Mouse (Mus musculus) heart, postnatal 10 days (tissue): ENCODE results near the gene Setd1b. TPM values are rescaled to one million over a fixed set of nuclear protein-coding genes. Genes with fewer than 3 reads are reported as not detected.

Source experiments
- DNase-seq, 2 experiments: peaks; one replicate each; pipeline ENCODE4 v3.0.0; 2021
- intact Hi-C: fragments of 180-260 bp; cut with DNase I; formaldehyde crosslinking; loops from one replicate; pipeline ENCODE4 v1.15.1; 2025
- total RNA-seq, 2 experiments: library from RNA; stranded (reverse); gene quantifications; 2 replicates each; pipeline ENCODE4 v1.2.3; 2021

Gene Setd1b
- total RNA-seq, 2 experiments from 2014 or later: 19.6 to 22.1 TPM

DNA sequence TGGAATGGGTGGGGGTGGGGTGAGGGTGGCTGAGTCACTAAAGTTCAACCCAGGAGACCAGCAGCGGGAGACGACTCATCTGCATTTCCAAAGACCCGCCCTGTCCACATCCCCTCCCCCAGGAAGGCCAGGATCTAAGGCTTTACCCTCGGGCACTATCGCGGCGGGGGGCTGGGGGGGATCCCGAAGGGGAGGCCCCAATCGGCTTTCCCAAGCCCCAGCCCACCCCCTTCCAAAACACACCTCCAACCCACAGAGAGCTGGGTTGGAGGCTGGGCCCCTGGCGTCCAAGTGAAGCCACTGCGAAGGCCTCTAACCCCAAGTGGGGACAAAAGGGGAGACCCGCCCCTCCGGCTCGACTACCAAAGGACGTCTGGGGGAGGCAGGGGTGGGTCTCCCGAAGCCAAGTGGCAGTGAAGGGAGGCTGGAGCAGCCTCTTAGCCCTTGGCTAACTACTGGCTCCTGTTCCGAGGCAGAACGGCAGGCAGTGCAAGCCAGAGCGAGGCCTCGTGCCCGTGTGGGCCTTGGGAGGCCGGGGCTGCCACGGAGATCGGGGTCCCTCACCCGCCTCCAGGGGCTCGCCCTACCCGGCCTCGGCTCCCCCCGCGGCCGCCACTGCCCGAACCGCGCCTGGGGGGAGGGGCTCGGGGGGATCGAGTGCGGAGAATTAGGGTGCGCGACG lies 3.6 kb upstream of the Setd1b start:
- intact Hi-C loops: no loop called here
- peak; percentile 88 for DNase-seq

DNA sequence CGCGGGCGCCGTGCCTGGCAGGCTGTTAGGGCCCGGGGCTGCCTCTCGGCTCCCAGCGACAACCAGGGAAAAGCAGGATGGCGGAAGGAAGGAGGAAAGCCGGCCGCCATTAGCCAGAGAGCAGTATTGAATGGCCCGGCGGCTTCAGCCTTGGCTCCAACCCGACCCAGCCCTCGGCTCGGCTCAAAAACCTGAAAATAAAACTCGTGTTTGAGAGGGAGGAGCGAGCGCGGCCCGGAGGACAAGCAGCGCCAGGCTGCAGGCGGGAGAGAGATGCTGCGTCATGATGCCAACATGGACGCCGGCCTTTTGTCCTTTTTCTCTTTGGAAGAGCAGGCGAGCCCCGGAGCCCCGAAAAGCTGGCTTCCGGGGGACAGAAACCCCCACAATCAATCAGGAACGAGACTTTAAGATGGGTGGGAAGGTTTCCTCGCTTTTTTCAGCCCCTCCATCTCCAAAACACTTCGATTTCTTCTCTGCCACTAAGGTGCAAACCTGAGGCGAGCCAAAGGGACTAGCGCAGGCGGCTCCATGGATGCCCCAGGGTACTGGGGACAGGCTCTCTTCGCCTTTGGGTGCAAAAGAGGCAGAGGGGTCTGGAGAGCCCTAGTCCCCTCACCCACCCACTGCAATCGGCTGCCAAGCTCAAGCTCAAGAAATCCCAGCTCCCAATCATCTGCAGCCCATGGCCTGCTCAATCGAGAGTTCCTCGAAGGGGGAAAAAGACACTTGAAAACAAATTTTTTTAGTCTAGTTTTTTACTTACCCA lies 2.9 kb upstream of the Setd1b start:
- intact Hi-C loops: no loop called here
- DNase-seq: peak; percentile 89 to 91

DNA sequence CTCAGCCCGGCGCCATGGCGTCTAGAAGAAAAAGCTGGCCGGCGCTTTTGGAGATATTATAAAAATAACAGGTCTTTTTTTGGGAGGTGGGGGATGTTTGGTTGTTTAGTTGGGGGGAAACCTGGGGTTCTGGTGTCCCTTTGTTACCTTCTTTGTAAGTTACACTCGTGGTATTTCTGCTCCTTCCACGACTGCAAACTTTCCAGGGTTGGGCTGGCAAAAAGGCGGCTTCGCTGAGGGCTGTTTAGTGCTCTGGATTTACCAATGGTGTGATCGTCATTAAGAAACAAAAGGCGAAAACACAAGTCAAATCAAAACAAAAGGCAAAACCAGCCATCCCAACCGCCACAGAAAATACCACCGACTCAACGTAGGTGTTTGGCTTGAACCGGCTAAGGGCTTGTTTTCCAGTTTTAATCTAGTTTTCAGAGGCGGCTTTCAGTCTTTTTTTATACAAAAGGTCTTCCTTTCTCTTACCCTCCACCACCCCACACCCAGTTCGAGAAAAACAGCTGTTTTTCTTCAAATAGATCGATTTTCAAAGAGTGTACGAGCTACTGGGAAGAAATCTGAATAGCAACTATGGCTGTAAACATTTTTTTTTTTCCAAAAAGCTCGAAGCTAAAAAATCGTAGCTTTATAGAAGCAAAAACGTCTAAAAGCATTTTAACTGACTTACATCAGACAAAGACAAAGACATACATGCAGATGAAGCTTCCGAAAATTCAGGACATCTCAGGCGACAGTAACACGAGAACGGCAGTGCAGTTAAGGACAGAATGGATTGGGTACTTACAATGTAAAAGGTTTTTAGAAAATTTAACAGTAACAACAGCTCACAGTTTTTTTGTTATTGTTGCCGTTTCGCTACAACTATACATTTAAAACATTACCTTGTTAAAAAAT lies 2.0 kb upstream of the Setd1b start:
- DNase-seq: peak; percentile 50 to 56
- intact Hi-C loops: no loop called here

- DNase-seq: peak; percentile 95 to 96
- intact Hi-C loops: no loop called here
Observed at GRCm38 (mm10) chr5:123140694-123141554, 1.1 kb upstream of the Setd1b start.

- DNase-seq: peak in 1 of 2 experiments; percentile 77
- intact Hi-C loops: no loop called here
Observed at GRCm38 (mm10) chr5:123141555-123142160, 335 bp upstream of the Setd1b start.

DNA sequence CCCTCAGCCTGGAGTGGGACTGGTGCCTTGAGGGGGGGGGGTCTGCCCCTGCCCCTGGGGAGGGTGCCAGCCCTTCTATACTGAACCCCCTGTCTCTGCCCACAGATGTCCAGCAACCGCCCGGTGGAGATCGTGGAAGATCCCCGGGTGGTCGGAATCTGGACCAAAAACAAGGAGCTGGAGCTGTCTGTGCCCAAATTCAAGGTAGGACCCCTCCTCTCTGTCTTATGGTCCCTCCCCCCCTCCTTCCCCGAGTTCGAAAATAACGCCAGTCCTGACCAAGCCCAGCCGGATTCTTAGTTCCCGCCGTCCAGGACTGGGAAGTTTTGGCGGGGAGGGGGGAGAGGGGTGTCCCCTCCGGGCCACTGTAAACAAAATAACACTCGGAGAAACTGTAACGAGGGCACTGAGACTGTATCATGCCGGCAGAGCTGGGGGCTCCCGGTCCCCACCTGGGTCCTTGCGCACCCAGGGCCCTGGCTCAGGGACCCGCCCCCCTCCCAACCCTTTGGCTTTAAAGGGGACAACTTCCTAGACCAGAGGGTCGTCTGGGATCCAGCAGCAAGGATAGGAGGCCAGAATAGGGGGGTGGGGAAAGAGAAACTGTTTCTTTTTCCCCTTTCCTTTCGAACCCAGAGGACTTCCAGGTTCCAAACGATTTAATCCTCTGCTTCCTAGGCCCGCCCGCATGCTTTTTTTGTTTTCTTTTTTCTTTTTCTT lies 1.4 kb downstream of the Setd1b start:
- intact Hi-C loops: loop anchor here (1.0 kb wide), 1 partner anchor 9 kb away; no protein-coding TSS in a partner anchor
- peak; percentile 50 to 73 for DNase-seq

DNA sequence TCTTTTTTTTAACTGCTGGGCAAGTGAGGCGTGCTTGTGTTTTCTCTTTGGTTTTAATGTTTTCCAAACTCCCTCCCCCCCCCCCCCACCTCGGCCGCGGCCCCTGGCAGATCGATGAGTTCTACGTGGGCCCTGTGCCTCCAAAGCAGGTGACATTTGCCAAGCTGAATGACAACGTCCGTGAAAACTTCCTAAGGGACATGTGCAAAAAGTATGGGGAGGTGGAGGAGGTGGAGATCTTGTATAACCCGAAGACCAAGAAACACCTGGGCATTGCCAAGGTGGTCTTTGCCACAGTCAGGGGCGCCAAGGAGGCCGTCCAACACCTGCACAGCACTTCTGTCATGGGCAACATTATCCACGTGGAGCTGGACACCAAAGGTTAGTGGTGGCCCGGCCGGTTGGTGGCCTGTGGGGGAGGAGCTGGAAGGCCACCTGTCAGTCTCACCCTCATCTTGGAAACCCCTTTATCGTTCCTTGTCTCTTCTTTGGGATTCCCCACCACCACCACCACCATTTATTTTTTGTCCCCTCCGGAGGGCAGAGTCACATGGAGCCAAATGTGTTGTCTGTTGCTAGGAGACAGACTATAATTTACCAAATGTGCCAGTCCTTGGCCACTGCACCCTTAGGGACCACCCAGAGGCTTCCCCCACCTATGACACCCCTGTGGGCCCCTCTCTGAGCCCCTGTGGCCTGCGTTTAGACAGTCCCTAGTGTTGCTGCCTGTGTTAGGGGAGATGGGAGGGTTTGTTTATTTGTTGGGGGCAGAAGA lies 2.2 kb downstream of the Setd1b start:
- intact Hi-C loops: loop anchor here (1.0 kb wide), 1 partner anchor 10 kb away; no protein-coding TSS in a partner anchor
- peak in 1 of 2 experiments; percentile 30 for DNase-seq

DNA sequence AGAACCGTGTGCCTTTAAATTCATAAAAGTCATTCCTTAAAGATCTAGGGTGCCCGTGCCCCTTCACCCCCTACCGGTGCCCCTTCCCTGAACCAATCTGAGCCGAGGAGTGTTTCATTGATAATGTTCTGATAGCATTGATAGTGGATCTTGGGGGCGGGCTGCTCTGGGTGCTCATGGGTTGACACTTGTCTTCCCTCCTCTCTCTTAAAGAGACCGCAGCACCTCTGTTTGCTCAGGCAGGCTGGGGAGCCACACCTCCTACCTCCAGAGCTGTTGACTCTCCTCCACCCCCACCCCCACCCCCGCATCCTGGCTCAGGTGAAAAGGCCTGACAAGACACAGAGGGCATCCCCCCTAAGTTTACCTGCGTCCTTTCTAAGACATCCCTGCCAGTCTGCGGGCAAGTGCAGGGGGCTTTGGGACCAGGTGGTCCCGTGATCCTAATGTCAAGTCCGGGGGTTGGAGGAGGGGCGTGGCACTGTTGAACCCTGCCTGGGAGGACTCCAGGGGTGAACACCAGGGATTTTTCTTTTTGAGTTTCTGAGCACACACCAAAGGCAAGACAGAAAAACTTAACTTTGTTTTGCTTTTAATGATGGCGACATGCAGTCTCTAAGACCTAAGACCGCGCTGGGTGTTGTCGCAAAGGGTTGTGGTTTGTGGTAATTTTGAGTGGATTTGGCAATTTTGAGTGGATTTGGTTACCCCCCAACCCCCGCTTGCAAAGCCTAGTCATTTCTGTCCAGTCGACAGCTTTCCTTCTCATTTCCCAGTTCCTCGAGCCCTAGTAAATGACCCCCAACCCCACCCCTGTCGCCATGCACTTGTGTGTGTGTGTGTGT lies 3.0 kb downstream of the Setd1b start:
- no peak for DNase-seq
- intact Hi-C loops: no loop called here

DNA sequence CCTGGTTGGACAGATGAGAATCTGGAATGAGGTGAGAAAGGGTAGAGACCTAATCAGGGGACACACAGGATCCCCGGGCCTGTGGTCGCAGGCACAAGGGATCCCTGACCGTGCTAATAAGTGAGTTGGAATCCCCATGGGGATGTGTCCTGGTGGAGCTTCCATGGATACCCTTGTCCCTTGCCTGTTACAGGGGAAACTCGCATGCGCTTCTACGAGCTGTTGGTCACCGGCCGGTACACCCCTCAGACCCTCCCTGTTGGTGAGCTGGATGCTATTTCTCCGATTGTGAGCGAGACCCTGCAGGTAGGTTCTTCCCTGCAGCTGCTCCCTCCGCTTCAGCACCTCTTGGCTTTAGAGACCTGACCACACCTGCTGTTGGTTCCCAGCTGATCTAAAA lies 4.4 kb downstream of the Setd1b start:
- intact Hi-C loops: no loop called here

GRCm38 (mm10) chr5:123147569-123147968 lies 5.6 kb downstream of the Setd1b start:
- intact Hi-C loops: no loop called here
- no peak for DNase-seq

More for the DNA sequence above, 4.4 kb downstream of the Setd1b start:
- DNase-seq: no peak

DNA sequence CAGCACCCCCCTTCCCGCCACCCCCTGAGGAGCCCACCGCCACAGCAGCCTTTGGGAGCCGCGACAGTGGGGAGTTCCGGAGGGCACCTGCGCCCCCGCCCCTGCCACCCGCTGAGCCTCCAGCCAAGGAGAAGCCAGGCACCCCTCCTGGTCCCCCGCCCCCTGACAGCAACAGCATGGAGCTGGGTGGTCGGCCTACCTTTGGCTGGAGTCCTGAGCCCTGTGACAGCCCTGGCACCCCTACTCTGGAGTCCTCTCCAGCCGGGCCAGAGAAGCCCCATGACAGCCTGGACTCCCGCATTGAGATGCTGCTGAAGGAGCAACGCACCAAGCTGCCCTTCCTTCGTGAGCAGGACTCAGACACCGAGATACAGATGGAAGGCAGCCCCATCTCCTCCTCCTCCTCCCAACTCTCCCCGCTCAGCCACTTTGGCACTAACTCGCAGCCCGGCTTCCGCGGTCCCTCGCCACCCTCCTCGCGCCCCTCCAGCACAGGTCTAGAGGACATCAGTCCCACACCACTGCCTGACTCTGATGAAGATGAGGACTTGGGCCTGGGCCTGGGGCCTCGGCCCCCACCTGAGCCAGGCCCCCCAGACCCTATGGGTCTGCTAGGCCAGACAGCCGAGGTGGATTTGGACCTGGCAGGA lies 6.2 kb downstream of the Setd1b start:
- no peak for DNase-seq
- intact Hi-C loops: no loop called here

DNA sequence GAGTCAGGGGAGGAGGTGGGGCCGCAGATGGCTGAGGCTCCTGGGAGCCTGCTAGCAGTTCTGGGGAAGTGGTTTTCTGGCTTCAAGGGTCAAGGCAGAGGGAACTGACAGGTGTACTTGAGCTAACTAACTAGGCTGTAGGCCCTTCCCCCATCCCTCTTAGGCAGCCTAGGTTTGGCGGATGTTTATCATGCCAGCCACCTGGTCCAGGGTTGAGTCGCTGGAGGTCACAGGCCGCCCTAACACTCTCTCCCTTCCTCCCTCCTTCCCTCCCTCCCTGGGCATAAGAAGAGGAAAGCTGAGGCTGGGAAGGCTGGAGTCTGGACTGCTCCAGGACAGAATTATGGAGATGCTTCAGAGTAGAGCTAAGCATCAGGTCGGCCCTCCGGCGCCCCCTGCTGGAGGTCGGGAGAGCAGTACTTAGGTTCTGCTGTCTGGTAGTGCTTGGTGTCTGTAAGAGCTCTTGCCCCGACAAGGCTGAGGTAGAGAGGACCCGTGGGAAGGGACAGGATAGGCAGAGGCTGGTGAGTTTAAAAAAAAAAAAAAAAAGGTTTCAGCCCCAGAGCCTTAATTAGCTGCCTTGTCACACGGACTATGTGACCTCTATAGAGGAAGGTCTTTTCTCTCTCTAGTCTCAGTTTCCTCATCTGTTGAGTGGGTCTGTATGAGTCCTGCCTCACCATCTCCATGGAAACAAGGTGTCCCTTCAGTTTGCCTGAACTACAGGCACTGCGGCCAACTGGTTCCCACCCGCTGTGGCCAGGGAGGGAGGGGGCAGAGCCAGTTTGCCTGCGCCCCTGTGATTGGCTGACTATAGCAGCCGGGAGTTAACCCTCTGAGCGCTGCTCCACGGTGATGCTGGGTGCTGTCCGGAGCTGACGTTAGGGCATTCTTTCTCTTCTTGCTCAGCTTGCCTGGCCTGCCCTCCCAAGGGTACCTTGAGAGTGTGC lies 7.7 kb downstream of the Setd1b start:
- peak; percentile 93 to 96 for DNase-seq
- intact Hi-C loops: loop anchor here (1.0 kb wide), 1 partner anchor 16 kb away; no protein-coding TSS in a partner anchor

DNA sequence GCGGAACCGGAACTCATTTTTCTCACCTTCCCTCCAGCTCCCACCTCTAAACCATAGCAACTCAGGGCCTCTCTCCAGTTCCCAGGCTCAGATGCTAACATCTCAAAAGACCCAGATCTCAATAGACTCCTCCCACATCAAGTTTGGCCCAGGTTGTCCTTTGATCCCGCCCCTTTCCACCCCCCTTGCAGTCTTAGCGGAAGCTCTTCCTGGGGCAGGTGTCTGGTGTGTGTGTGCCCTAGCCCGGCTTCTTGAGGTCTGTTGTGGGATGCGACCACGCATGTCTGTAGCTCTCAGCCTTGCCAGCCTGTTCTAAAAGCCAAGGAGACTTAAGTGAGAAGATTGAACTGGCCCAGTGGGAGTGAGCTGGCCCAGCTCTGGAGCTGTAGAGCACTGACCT lies 8.6 kb downstream of the Setd1b start:
- peak in 1 of 2 experiments; percentile 20 for DNase-seq
- intact Hi-C loops: loop anchor here (1.0 kb wide), 1 partner anchor 86 kb away; no protein-coding TSS in a partner anchor

DNA sequence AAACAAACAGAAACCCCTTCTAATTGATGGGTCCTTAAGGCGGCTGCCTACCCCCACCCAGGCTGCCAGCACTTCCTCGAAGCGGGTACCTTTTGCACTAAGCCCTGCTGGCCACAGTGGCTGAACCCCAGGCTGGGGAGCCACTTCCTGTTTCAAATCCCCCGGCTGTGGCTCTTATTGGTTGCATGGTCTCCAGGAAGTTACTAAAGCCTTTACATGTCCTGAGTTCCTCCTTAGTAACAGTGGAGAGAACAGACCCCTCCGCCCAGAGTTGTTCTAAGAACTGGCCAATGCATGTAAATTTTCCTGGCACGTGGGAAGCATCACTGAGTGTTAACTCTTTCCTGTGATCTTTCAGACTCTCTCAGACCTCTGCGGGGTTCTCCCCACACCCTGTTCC lies 9.1 kb downstream of the Setd1b start:
- intact Hi-C loops: loop anchor here (1.0 kb wide), 1 partner anchor 87 kb away; no protein-coding TSS in a partner anchor
- DNase-seq: peak; percentile 52 to 55

- intact Hi-C loops: loop anchor here (1.0 kb wide), 1 partner anchor 88 kb away; no protein-coding TSS in a partner anchor
- no peak for DNase-seq
Observed at GRCm38 (mm10) chr5:123151707-123152362, 9.8 kb downstream of the Setd1b start.
